Mouse (Mus musculus) c-Kit-positive CD71-negative TER-119-negative erythroid progenitor cells, embryonic 14.5 days (primary cell): ENCODE data around the gene Unc45a.

ENCODE experiments used
- DNase-seq: peaks from one replicate; pipeline ENCODE4 v3.0.0-alpha.2; 2013; ENCODE audit warnings: low read depth

Gene Unc45a

GRCm38 (mm10) chr7:80340793-80341192, at the start of gene Unc45a:
Unc45a (minus strand) TSS chr7:80341005.
- DNase-seq: peak; percentile 67

- no peak for DNase-seq
These were observed 47.1 kb upstream of the Unc45a start, which contains the start of gene Fes for GRCm38 (mm10) chr7:80387633-80388543. Fes (minus strand) TSS chr7:80387946.

DNA sequence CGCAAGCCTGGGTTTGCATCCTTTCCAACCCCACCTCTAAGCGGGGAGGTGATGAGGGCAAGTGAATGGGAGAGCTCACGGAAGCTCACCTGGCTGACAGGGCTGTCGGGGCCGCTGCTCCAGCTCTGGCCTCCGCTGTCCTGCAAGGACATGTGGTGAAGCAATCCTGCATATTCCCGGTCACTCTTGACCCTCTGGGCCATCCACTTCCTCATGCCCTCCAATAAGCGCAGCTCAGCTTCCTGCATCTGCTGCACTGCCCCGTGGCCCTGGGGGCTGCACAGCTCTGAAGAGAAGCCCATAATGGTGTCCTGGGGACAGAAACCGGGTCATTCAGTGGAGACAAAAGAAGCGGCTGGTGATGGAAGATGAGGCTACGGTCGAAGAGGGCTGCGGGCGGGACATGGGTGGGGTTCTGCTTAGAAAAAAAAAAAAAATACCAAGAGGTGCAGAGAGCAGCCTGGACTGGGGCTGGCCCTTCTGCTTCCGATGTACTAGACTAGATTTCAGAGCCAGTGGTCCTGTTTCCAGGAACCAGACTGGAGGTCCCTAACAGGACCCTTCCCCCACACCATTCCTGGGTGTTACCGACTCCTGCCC, 46.3 kb upstream of the Unc45a start:
- no peak for DNase-seq

- peak; percentile 89 for DNase-seq
These were observed 45.6 kb upstream of the Unc45a start for GRCm38 (mm10) chr7:80386235-80386930.

DNA sequence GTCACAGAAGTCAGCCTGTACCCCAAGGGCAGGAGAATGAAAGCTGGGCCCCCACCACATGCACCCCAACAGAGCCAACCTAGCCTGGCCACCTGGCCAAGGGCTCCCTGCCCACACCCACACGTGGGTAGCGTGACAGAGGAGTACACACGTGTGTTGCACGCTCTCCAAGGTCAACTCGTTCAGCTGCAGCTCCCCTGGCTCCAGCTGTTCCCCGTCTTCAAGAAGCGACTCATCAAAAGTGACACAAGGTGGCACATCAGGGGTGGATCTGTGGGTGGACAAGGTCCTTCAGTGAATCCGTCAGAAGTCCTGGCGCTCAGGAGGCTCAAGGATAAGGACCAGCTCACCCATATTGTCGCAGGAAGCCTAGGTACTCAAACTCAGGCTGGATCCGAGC, 42.1 kb upstream of the Unc45a start:
- DNase-seq: no peak

DNA sequence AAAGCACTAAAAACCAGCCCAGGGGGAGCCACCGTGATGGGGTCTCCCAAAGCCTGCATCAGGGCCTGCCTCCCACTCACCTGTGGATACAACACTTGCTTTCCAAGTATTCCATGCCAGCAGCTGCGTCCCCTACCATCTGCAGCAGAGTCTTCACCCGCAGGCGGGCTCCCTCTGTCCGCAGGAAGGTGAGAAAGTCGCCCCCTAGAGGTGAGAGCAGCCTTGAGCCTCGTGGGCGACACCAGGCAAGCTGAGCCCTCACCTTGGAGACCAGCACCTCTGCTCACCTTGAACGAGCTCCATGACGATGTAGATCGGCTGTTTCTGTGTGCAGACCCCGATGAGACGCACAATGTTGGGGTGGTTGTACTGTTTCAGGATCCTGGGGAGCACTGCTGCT, 38.7 kb upstream of the Unc45a start:
- no peak for DNase-seq

DNA sequence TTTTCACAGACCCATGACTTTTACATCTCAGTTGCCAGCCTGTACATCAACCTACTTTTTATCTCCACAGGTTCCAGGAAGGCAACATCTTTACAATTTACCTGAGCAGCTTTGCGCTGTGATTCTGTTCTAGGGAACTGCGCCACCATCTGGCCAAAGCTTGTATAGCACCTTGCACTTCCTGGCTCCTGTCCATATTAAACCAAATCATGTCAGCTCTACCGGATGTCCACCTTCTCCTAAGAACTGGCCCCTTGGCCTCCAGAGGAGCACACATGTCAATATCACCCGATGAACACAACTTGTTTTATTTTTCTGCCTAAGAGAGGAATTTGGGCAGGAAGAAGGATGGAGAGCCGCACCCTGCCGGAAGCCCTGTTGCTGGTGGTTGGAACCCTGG, 36.7 kb upstream of the Unc45a start:
- DNase-seq: no peak

DNA sequence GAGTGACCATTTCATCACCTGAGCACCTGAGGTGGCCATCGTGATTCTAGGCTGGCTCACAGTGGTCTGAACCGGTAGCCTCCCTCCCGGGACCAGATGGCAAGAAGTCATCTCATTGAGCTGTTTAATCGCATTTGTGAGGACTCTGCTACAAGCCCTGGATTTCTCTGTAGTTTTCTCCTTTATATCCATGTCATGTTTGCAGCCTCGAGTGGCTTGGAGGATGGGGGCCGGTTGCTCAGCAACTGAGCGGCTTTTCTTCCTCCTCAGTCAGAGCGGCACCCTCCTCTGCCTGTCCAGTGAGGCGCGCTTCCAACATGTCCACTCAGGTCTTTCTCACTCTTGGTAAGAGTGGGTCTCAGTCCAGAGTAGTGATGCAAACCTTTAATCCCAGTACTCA, 35.4 kb upstream of the Unc45a start:
- DNase-seq: no peak

GRCm38 (mm10) chr7:80375376-80376039, 34.7 kb upstream of the Unc45a start:
- peak; percentile 61 for DNase-seq

GRCm38 (mm10) chr7:80374733-80375132, 33.9 kb upstream of the Unc45a start:
- DNase-seq: no peak

GRCm38 (mm10) chr7:80374280-80374679, 33.5 kb upstream of the Unc45a start:
- DNase-seq: no peak

- DNase-seq: no peak
These were observed 33.0 kb upstream of the Unc45a start for GRCm38 (mm10) chr7:80373850-80374249.

DNA sequence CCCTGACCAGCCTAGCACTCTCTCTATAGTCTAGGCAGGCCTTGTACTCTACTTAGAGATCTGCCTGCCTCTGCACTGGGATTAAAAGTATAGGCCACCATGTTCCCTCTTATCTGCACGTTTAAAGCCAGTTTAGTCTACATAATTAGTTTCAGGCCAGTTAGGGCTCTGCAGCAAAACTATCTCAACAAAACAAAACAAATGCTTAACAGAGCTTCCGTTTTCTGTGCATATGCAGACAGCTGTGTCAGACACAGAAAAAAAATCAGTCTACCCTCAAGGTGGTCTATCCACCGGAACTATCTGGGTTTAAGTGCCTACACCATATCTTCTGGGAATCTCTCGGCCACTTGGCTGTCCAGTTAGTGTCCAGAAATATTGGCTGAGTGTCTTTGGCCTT, 32.5 kb upstream of the Unc45a start:
- no peak for DNase-seq

DNA sequence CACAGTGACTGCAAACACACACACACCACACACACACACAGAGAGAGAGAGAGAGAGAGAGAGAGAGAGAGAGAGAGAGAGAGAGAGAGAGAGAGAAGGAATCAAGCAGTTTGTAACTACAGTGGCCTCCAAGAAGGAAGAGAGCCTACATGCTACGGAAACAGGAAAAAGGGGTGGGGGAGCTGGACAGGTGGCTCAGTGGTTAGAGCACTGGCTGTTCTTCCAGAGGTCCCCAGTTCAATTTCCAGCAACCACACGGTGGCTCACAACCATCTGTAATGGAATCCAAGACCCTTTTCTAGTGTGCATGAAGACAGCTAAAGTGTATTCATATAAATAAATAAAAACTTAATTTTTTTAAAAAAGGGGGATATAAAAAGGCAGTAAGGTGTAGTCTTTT, 31.9 kb upstream of the Unc45a start:
- DNase-seq: no peak

DNA sequence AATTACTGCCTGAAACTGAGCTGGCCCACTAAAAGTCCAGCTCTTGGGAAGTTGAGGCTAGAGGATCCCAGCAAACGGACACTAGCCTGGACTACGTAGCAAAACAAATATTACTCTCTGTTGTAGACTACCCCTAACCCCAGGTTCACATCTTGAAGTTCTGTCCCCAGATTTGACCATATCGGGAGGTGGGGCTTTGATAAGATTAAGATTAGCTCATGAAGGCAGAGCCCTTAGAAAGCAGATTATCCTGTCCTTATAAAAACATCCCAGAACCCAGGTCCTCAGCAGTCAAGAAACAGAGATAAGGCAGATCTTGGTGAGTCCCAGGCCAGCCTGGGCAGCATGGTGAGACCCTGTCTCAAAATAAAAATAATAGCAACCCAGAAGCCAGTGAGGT, 31.4 kb upstream of the Unc45a start:
- DNase-seq: no peak

DNA sequence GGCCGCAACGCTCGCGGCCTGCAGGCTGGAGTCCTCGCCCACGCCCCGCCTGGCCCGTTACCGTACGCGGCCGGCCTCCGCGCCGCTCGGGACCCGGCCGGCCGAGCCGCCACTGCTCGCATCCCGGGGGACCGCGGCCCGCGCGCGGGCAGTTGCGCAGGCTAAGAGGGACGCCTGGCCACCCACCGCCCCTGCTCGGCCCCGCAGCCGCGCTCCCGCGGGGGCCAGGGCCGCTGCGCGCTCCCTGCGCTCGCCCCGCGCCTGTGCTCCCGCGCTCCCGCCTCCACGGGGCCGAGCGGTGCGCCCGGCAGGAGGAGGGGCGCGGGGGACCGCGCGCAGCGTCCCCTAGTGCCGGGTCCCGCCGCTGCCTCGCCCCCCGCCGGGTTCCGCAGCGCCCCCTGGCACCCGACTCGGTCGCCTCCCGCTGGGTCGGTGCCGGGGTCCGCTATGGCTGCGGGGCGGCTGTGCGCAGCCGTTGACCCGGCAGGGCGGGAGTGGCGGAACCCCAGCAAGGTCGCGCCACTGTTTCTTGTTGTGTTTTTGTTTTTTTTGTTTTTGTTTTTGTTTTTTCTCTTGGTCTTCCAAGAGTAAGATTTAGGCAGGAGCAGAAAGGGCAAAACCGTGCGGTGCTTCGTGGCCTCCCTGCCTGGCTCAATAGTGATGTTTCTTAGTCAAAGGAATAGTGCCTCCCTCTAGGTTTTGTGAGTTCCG, 30.4 kb upstream of the Unc45a start, which contains the start of gene Man2a2:
Gene Man2a2 (minus strand): TSS at position 335 of the 711 bp plus-strand sequence.
- DNase-seq: no peak

- no peak for DNase-seq
These were observed 29.8 kb upstream of the Unc45a start for GRCm38 (mm10) chr7:80370649-80371040.

GRCm38 (mm10) chr7:80369967-80370431, 29.2 kb upstream of the Unc45a start:
- no peak for DNase-seq

- DNase-seq: no peak
These were observed 28.7 kb upstream of the Unc45a start for GRCm38 (mm10) chr7:80369461-80369860.

DNA sequence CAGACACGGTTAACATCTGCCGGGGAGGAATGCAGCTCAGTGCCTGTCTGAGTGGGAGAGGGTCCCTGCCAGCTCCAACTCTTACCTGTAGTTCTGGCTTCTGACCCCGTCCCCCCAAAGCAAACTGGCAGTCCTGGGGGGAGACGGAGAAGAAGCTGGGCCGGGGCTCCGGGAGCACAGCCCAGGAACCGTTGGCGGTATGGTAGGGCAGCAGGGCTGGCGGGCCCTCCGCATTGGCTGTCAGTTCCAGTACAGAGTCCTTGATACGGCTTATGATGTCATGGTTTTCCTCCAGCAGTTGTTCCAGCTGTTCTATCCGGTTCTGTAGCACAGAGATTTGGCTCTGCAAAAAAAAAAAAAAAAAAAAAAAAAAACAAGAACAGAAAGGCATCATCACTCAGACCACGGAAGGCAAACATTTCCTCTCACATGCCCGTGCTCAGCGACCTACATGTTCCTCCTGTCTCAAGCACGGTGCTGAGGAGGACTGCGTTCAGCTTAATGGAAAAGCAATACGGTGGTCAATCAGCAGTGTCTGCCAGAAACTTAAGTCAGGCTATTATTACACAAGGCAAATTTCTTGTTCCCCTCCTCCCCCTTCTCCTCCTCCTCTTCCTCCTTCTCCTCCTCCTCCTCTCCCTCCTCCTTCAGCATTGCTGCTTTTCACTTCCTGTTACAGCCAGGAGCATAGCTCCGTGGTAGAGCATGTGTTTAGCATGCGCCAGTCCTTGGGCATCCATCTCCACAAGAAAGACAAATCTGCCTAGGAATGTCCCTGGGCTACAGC, 28.0 kb upstream of the Unc45a start:
- no peak for DNase-seq

- no peak for DNase-seq
These were observed 27.2 kb upstream of the Unc45a start for GRCm38 (mm10) chr7:80368009-80368408.
